Mouse (Mus musculus) right cerebral cortex, postnatal 25 days (tissue): ENCODE results near the gene Zfp697.
"Not testable (repeated sequence)": the region's sequence is repeated elsewhere in the genome, so short reads cannot be mapped to it uniquely, and the experiment has no call there.

Source experiments
- DNase-seq: peaks from one replicate; pipeline ENCODE4 v3.0.0; 2022

The Zfp697 gene

DNA sequence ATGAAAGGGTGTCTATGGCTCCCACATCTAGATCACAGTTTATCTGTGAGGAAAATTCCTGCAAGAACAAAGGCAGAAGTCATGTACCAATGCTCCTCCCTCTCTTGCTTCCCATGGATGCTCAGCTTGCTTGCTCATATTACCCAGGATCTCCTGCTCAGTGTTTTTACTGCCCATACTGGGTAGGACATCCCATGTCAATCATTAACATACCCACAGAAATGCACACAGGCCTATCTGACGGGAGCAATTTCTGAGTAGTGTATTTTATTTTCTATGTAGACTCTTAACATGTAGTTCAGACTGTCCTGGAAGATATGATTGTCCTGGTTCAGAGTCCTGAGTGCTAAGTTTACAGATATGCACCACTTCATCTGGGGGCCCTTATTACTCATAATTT is 142.3 kb downstream of the Zfp697 start:
- not testable (repeated sequence) for DNase-seq

DNA sequence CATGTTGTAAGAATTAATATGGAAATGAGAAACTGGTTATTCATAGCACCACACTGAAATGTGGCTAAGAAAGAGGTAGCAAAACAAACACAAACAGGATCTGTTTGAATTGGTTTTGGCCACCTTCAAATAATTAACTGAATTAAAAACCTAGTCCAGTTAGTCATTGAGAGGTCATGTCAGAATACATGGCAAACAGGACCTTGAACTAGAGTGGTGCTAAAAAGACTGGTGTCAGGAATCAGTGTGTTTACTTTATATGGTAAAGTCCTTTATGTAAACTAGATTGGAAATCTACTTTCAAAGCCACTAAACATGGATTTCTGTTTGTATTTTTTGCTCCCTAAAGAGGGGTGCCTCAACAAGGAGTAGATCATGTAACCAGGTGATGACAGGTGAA is 142.7 kb downstream of the Zfp697 start:
- DNase-seq, result not testable (repeated sequence)

DNA sequence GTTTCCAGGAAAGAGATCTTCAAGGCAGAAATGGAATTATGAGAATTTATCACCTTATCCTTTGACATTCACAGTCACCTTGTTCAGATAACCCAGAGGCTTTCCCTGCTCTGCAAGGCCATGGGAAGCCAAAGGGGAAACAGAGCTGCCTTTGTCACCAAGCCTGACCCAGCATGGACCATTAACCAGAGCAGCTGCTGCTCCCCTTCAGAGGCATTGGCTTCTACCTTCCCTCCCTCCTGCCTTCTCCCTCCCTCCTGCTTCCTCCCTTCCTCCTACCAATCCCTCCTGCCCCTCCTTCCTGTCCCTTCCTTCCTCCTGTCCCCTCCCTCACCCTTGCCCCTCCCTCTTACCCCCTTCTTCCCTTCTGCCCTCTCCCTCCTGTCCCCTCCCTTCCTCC is 165.4 kb downstream of the Zfp697 start:
- DNase-seq, result not testable (repeated sequence)

DNA sequence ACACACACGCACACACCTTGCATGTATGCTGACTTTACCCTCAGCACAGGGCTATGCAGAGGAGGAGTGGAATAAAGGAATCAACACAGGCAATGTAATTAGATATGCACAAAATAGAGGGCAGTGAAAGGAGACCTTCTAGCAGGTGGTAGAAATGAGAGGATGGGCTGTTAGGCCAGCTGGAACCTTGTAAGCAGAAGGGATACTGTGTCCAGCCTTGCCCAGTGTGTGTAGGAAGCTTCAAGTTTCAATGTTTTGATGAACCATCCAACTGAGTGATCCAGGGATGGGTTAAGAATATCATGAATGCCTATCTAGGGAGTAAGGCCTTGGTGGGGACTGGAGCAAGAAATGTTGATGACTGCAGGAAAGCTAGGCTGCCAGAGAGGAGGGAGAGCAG is 166.2 kb downstream of the Zfp697 start:
- not testable (repeated sequence) for DNase-seq

DNA sequence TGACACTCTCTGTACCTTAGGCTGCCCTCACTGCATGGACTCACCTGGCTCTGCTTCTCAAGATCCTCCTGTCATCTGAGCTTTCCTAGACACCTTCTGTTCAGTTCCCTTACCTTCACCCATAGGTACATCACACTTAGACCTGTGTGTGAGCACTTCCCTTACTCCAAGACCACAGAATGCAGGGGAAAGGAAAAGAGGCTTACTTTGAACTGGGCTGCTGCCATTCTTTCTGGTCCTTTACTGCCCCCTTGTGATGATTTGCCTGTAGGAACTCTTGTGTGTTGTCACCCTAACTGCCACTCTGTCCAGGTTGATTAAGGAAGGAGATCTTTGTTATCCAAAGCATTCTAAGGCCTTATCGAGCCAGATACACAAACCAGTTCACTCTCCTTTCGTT is 168.0 kb downstream of the Zfp697 start:
- not testable (repeated sequence) for DNase-seq

DNA sequence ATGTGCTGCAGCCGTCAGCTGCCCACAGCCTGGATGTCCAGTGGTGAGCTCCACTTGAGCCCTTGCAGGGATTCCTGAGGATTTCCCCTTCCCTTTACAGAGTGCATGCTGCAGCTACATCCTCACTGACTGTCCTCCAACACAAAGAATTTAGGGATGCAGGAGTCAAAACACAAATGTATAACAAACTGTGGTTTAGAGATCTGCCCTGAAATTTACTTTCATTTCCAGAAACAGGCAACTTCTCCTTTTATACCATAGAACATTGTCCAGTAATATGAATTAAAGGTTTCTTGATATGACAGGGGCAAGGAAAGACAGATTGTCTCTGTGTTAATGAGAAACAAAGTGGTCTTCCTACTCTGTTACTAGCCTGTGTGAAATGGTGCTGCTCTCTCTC is 168.6 kb downstream of the Zfp697 start:
- not testable (repeated sequence) for DNase-seq

DNA sequence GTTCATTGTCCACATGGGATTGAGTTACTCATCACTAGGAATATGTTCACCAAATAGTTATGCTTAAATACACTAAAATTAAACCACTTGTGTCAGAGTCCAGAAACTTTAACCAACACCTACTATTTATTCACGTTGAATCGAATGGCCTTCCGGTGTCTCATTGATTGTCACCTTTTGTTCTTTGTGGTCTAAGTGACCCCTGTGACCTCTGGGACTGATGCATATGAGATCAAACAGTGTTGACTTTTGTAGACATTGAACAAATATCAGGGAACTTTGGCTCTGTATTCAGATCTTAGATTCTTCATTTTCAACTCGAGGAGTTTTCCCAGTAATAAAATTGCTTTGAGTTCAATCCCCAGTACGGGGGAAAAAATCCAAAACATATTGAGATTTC is 178.4 kb downstream of the Zfp697 start:
- DNase-seq, result not testable (repeated sequence)

DNA sequence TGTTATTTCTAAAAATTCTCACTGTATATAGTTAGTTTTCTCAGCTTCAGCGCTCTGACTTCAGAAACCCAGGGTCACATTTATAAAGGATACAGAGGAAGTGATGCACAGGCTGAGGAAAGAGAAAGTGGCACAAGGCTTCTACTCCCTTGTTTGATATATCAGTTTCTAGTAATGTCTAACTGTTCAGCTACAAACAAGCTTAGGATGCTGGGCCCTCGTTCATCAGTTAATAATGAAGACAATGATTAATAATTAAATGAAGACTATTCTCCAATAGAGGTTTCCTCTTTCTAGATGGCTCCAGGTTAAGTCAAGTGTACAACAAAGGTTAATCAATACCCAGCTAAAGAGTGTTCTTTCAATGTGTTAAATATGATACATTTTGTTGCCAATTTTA is 181.6 kb downstream of the Zfp697 start:
- DNase-seq, result not testable (repeated sequence)

DNA sequence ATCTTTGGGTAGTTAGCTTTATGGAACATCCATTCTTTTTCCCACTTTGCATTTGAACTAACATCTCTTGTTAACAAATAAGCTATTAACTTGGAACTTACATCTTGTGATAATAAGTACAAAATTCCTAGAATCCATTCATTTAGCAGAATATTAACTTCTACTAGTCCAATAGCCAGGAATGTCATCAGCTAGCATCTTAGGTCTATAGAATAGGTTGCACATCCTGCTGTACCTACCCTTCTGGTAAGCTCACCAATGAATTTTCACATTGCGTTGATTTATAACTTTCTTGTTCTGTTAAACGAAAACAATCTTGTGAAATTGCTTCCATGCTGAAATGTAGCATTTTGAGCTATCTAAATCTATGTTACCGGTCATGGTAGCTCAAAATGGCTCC is 182.6 kb downstream of the Zfp697 start:
- DNase-seq, result not testable (repeated sequence)

DNA sequence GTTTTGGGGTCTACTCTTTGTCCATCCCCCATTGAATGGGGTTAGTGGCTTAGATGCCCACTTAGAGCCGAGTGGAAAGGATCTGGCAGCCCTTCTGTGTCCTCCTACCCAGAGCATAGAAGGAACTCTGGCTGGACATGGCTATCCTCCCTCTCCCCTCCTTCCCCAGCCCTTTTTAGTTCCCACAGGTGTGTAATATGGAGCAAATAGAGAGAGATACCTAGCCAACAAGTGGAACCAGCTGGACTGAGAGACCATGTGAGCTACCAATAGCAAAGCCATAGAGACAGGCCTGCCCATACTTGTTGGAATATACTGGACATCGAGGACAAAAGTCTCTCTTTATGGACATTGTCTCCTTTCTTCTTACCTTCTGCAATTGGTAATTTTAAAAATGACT is 185.5 kb downstream of the Zfp697 start:
- DNase-seq, result not testable (repeated sequence)

DNA sequence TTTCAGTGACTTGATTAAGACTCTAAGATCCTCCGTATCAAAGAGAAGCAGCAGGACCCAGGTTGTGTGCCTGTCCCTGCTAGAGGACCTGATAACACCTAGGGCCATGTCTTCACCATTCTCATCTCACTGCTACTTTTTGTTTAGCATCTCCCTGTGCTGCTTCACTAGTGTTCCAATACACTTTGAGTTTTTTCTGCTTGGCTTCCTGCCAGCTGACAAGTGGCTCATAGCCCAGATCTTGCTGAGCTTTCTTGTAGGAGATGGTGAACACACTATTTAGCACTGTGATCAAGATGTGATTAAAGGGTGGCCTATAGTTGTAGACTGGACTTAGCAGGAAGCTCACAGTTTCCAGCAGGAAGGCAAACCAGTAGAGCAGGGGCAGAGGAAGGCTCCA is 198.8 kb downstream of the Zfp697 start:
- DNase-seq, result peak; percentile 58

DNA sequence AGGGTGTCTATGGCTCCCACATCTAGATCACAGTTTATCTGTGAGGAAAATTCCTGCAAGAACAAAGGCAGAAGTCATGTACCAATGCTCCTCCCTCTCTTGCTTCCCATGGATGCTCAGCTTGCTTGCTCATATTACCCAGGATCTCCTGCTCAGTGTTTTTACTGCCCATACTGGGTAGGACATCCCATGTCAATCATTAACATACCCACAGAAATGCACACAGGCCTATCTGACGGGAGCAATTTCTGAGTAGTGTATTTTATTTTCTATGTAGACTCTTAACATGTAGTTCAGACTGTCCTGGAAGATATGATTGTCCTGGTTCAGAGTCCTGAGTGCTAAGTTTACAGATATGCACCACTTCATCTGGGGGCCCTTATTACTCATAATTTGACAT is 199.9 kb downstream of the Zfp697 start:
- not testable (repeated sequence) for DNase-seq

DNA sequence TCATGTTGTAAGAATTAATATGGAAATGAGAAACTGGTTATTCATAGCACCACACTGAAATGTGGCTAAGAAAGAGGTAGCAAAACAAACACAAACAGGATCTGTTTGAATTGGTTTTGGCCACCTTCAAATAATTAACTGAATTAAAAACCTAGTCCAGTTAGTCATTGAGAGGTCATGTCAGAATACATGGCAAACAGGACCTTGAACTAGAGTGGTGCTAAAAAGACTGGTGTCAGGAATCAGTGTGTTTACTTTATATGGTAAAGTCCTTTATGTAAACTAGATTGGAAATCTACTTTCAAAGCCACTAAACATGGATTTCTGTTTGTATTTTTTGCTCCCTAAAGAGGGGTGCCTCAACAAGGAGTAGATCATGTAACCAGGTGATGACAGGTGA is 200.4 kb downstream of the Zfp697 start:
- DNase-seq, result not testable (repeated sequence)

DNA sequence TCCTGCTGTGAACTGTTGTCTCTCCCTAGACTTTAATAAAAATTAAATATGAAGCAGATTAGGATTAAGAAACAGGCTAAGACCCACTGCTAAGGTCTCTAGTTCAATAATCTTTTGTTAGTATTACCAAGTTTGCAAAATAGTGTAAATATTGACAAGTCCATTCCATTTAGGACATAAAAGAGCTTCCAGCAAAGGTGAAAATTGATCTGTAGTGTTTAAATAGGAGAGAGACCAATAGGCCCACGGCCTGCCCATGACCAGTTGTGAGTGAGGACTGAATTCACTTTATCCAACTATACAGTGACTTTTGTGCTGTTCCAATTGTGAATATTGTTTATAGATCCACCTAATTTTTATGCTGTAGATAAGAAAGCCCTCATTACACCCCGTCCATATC is 205.5 kb downstream of the Zfp697 start:
- DNase-seq, result no peak

DNA sequence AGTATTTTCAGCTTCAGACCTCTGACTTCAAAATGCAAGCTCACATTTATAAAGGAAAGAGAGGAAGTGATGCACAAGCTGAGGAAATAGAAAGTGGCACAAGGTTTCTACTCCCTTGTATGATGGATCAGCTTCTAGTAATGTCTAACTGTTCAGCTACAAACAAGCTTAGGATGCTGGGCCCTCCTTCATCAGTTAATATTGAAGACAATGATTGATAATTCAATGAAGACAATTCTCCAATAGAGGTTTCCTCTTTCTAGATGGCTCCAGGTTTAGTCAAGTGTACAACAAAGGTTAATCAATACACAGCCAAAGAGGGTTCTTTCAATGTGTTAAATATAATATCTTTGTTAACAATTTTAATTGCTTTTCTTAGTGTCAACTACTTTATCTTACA is 206.4 kb downstream of the Zfp697 start, which contains the start of gene Gm10681:
Gm10681 (minus strand) TSS at position 101 of the 400 bp plus-strand sequence.
- DNase-seq, result no peak

DNA sequence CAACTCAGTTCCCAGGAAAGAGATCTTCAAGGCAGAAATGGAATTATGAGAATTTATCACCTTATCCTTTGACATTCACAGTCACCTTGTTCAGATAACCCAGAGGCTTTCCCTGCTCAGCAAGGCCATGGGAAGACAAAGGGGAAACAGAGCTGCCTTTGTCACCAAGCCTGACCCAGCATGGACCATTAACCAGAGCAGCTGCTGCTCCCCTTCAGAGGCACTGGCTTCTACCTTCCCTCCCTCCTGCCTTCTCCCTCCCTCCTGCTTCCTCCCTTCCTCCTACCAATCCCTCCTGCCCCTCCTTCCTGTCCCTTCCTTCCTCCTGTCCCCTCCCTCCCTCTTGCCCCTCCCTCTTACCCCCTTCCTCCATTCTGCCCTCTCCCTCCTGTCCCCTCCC is 231.3 kb downstream of the Zfp697 start:
- DNase-seq, result not testable (repeated sequence)

DNA sequence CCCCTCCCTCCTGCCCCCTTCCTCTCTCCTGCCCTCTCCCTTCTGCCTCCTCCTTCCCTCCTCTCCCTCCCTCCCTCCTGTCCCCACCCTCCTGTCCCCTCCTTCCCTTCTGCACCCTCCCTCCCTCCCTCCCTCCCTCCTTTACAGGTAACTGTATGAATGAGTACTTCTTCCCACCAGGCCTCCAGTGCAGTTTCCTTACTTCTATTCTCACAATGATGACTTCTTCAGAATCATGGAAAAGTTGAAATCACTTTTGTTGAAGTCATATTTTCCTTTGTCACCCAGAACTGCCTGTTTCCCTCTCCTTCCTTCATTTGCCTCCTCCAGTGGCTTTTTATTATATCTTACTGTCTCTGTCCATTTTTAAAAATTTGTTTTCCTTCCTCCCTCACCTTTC is 231.7 kb downstream of the Zfp697 start:
- DNase-seq, result no peak

DNA sequence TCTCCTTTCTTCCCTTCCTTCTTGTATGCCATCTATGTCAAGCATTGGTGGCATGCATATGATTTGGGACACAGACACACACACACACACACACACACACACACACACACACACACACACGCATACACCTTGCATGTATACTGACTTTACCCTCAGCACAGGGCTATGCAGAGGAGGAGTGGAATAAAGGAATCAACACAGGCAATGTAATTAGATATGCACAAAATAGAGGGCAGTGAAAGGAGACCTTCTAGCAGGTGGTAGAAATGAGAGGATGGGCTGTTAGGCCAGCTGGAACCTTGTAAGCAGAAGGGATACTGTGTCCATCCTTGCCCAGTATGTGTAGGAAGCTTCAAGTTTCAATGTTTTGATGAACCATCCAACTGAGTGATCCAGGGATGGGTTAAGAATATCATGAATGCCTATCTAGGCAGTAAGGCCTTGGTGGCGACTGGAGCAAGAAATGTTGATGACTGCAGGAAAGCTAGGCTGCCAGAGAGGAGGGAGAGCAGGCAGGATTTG is 232.2 kb downstream of the Zfp697 start:
- DNase-seq, result not testable (repeated sequence)

DNA sequence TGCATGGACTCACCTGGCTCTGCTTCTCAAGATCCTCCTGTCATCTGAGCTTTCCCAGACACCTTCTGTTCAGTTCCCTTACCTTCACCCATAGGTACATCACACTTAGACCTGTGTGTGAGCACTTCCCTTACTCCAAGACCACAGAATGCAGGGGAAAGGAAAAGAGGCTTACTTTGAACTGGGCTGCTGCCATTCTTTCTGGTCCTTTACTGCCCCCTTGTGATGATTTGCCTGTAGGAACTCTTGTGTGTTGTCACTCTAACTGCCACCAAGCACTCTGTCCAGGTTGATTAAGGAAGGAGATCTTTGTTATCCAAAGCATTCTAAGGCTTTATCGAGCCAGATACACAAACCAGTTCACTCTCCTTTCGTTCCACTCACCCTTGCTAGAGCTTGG is 234.0 kb downstream of the Zfp697 start:
- DNase-seq, result not testable (repeated sequence)

DNA sequence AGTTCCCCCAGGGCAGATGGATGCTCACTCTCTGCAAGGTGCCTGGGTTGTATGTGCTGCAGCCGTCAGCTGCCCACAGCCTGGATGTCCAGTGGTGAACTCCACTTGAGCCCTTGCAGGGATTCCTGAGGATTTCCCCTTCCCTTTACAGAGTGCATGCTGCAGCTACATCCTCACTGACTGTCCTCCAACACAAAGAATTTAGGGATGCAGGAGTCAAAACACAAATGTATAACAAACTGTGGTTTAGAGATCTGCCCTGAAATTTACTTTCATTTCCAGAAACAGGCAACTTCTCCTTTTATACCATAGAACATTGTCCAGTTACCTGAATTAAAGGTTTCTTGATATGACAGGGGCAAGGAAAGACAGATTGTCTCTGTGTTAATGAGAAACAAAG is 234.5 kb downstream of the Zfp697 start:
- not testable (repeated sequence) for DNase-seq

DNA sequence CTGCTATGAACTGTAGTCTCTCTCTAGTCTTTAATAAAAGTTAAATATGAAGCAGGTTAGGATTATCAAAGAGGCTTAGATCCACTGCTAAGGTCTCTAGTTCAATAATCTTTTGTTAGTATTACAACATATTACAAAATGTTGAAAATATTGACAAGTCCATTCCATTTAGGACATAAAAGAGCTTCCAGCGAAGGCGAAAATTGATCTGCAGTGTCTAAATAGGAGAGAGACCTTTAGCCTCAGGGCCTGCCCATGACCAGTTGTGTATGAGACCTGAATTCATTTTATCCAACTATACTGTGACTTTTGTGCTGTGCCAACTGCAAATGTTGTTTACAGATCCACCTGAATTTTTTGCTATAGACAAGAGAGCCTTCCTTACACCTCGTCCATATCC is 247.4 kb downstream of the Zfp697 start:
- no peak for DNase-seq

DNA sequence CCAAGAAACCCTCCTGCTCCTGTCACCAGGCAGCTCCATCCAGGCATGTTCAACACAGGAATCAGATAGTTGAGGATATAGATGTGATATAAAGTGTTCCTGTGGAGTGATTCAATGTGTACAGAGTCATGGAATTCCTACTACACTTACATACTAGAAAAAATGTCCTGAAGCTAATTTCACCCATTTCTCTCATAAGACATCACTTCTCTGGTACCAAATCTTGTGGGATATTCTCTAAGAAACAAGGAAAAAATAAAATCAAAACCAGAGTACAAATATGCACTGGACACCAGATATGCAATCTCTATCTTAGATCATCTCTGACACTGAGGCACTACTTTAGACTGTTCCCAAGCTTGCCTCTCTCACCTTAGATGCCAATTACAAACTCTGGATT is 247.9 kb downstream of the Zfp697 start, which contains the start of gene Hsd3b5:
Hsd3b5 (minus strand) TSS at position 101 of the 400 bp plus-strand sequence.
- DNase-seq, result no peak

DNA sequence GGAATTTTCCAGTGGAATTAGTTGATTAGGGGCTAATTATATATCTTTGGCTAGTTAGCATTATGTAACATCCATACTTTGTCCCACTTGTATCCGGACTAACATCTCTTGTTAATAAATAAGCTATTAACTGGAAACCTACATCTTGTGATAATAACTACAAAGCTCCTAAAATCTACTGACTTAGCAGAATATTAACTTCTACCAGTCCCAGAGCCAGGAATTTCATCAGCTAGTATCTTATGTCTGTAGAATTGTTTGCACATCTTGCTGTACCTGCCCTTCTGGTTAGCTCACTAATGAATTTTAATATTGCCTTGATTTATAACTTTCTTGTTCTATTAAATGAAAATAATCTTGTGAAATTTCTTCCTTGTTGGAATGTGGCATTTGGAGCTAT is 252.9 kb downstream of the Zfp697 start:
- DNase-seq, result no peak

DNA sequence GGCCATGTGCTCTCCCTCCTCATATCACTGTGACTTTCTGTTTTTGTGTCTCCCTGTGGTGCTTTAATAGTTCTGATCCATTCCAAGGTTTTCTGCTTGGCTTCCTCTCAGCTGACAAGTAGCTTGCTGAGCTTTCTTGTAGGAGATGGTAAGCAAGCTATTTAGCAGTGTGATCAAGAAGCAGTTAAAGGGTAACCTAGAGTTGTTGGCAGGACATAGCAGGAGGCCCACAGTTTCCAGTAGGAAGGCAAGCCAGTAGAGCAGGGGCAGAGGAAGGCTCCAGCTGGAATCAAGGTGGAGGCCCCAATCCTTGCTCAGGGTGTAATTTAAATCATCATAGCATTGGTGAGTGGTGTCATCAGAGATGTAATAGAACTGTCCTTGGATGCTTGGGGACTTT is 298.5 kb downstream of the Zfp697 start:
- no peak for DNase-seq

DNA sequence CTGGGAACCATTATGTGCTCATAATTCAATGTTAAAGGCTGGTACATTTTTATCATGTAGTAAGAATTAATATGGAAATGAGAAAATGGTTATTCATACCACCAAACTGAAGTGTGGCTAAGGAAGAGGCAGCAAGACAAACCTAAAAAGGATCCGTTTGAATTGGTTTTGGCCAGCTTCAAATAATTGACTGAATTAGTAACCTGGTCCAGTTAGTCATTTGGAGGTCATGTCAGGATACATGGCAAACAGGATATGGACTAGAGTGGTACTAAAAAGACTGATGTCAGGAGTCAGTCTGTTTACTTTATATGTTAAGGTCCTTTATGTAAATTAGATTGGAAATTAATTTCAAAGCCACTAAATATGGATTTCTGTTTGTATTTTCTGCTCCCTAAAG is 300.1 kb downstream of the Zfp697 start:
- no peak for DNase-seq
